Mouse (Mus musculus): ENCODE data around the gene Commd7. TPM values are rescaled to one million over a fixed set of nuclear protein-coding genes. Genes with fewer than 3 reads are reported as not detected.

Gene Commd7
- polyA plus RNA-seq, 1 experiment, result 16.5 TPM

DNA sequence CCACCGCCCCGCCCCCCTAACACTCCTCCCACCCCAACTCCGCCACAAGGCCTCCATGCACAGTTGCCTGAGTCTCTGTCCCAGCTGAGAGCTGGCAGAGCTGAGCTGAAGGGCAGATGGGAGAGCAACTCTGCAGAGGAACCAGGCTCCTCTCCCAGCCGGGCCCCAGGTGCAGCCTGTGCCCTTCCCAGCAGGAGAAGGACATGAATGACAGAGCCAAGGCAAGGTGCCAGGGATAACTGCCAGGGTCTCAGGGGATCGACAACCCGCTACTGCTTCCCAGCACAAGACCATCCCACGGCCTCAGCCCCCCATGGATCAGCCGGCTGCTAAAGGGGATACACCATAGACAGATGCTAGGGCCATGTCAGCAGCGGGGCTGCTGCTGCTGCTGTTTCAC is 39.4 kb downstream of the Commd7 start:
- H3K27ac ChIP-seq (ENCODE audit: insufficient read depth, low read length), result no peak overlapping the region

DNA sequence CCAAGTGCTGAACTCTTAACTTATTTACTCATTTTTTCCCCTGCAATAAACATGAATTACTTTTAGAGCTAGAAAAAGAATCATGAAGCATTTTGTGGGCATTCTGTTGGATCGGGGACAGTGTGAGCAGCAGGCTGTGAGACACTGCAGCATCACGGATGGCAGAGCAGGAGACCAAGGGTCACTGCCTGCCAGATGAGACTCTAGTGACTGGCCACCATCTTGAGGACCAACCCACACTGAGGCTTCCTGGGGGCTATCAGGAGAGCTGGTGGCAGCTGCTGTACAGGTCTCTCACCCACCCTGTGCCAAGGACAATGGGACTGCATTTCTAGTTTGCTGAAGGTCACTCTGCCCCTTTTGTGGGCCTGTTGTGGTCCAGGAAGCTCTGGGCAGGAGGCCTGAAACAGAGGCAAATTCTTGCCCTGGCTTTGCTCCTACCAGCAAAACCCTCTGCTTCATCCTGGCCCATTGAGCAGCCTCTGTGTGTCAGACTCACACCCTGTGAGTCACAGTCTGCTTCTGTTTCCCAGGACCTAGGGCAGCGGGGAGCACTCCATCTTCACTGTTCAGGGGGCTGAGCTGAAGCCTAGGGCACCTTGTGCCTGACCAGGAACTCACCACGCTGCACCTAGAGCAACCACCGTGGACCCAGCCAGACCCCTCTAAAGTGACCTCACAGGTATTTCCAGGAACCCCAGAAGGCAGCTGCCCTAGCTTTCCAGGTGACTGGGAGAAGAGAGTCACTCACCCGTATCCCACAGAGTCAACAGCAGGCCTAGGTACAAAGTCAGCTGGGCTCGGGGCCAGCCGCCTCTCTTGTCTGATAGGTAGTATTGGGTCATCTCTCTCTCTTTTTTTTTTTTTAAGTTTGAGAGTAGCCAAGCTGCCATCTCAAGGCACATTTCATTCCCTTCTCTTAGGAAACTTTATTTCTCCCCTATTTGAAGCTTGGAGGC is 40.2 kb downstream of the Commd7 start:
- H3K9me3 ChIP-seq (replicated peaks; ENCODE audit: control insufficient read depth, insufficient read depth, low read length, poor library complexity, severe bottlenecking), result no peaks in the 10 kb centered on the region
- no peak overlapping the region for H3K4me3 ChIP-seq (ENCODE audit: low read depth, low read length)
- H3K27me3 ChIP-seq (ENCODE audit: control insufficient read depth, insufficient read depth, low read length, poor library complexity, severe bottlenecking), result no peaks in the 10 kb centered on the region
- H3K4me1 ChIP-seq (ENCODE audit: control insufficient read depth, insufficient read depth, low read length), result peaks cover 9% of the 10 kb centered on the region
- TF ChIP-seq EP300 (IDR thresholded peaks at IDR 0.05; ENCODE audit: insufficient read depth, low read depth, low read length) (no peak), POLR2A (IDR thresholded peaks at IDR 0.05; ENCODE audit: insufficient read depth, low read length) (no peak), CTCF (IDR thresholded peaks at IDR 0.05; ENCODE audit: low read depth, low read length) (no peak)
- H3K36me3 ChIP-seq (ENCODE audit: control insufficient read depth, insufficient read depth, low read length, poor library complexity, severe bottlenecking), result no peaks in the 10 kb centered on the region
- no peak overlapping the region for H3K27ac ChIP-seq (ENCODE audit: insufficient read depth, low read length)
- H3K9ac ChIP-seq (ENCODE audit: low read depth, poor library complexity, severe bottlenecking), result no peak overlapping the region

More for the DNA sequence above, 39.4 kb downstream of the Commd7 start:
- Histone ChIP-seq H3K27me3 (ENCODE audit: control insufficient read depth, insufficient read depth, low read length, poor library complexity, severe bottlenecking) (no peaks in the 10 kb centered on the region), H3K9me3 (replicated peaks; ENCODE audit: control insufficient read depth, insufficient read depth, low read length, poor library complexity, severe bottlenecking) (no peaks in the 10 kb centered on the region), H3K4me1 (ENCODE audit: control insufficient read depth, insufficient read depth, low read length) (peaks cover 12% of the 10 kb centered on the region), H3K4me3 (ENCODE audit: low read depth, low read length) (peak overlapping the region; percentile 12), H3K36me3 (ENCODE audit: control insufficient read depth, insufficient read depth, low read length, poor library complexity, severe bottlenecking) (no peaks in the 10 kb centered on the region), H3K9ac (ENCODE audit: low read depth, poor library complexity, severe bottlenecking) (no peak overlapping the region)
- TF ChIP-seq EP300 (IDR thresholded peaks at IDR 0.05; ENCODE audit: insufficient read depth, low read depth, low read length) (no peak), POLR2A (IDR thresholded peaks at IDR 0.05; ENCODE audit: insufficient read depth, low read length) (no peak), CTCF (IDR thresholded peaks at IDR 0.05; ENCODE audit: low read depth, low read length) (no peak)

DNA sequence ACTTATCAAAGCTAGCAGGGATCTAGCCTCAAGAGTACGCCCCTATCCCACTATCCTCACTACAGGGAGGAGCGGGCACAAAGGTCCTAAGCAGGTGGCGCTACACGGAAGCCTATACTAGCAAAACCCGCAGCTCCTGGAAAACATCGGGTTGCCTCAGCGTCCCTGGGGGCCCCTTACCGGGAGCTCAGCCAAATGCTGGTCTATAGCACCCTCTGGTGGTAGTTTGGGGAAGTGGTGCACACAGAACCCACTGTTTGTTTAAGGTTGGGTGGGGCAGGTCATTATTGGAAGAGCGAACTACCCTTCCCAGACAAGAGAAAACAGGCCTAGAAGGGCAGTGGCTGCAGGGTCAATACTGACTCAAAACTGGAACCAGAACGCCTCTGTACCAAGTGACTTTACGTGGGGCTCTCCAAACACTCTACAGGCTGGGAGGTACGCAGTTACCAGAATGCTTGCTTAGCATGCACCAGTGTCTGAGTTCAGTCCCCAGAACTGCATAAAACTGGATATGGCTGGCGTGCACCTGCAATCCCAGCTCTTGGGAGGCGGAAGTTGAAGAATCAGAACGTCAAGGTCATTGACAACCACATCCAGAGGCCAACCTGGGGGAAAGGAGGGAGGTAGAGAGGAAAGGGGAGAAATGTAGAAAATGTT is 45.9 kb downstream of the Commd7 start:
- H3K9me3 ChIP-seq (replicated peaks; ENCODE audit: control insufficient read depth, insufficient read depth, low read length, poor library complexity, severe bottlenecking), result no peaks in the 10 kb centered on the region
- peak; percentile 80 for TF ChIP-seq CTCF (IDR thresholded peaks at IDR 0.05; ENCODE audit: low read depth, low read length)
- TF ChIP-seq POLR2A (IDR thresholded peaks at IDR 0.05; ENCODE audit: insufficient read depth, low read length), result no peak
- peak; percentile 45; the same call in 1 of the 2 replicates for TF ChIP-seq EP300 (IDR thresholded peaks at IDR 0.05; ENCODE audit: insufficient read depth, low read depth, low read length)
- no peaks in the 10 kb centered on the region for H3K27me3 ChIP-seq (ENCODE audit: control insufficient read depth, insufficient read depth, low read length, poor library complexity, severe bottlenecking)
- H3K36me3 ChIP-seq (ENCODE audit: control insufficient read depth, insufficient read depth, low read length, poor library complexity, severe bottlenecking), result no peaks in the 10 kb centered on the region
- peak overlapping the region; percentile 51; the same call in 1 of the 2 replicates for H3K27ac ChIP-seq (ENCODE audit: insufficient read depth, low read length)
- H3K4me3 ChIP-seq (ENCODE audit: low read depth, low read length), result no peak overlapping the region
- no peak overlapping the region for H3K9ac ChIP-seq (ENCODE audit: low read depth, poor library complexity, severe bottlenecking)
- H3K4me1 ChIP-seq (ENCODE audit: control insufficient read depth, insufficient read depth, low read length), result no peaks in the 10 kb centered on the region

DNA sequence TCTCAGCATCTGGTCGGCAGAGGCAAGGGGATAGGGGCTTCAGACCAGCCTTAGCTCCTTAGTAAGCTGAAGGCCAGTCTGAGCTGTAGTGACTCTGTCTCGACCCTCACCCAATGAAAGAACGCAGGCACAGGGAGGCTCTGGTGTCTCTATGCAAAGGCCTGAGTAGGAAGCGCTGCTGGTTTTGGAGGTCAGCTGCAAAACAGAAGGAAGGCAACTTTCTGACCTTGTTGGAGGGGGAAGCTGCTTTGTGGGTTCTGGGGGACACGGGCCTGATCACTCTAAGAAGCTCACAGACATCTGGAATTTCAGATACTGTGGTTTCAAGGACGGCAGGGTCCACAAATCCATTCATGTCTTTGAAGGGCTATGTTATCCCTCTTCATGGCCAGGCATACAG is 46.6 kb downstream of the Commd7 start:
- no peak overlapping the region for H3K9ac ChIP-seq (ENCODE audit: low read depth, poor library complexity, severe bottlenecking)
- TF ChIP-seq CTCF (IDR thresholded peaks at IDR 0.05; ENCODE audit: low read depth, low read length) (no peak), POLR2A (IDR thresholded peaks at IDR 0.05; ENCODE audit: insufficient read depth, low read length) (no peak), EP300 (IDR thresholded peaks at IDR 0.05; ENCODE audit: insufficient read depth, low read depth, low read length) (no peak)
- H3K4me3 ChIP-seq (ENCODE audit: low read depth, low read length), result no peak overlapping the region

DNA sequence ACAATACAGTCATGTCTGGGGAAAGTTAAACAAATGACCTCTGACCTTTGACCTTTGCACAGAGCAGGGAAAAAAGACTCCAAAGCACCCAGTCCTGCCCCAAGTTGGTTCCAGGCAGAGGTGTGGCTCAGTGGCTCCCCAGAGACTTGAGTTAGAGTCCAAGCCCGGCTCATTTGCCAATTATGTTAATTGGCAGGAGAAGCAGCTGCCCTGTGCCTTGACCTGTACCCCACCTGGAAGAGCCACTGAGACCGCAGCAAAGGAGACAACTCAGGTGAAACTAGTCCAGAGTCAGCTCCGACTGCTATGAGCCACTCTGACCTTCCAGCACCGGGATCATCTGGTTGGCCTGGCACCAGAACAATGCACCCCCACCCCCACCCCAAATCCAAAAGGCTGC is 48.2 kb downstream of the Commd7 start:
- Histone ChIP-seq H3K9me3 (replicated peaks; ENCODE audit: control insufficient read depth, insufficient read depth, low read length, poor library complexity, severe bottlenecking) (no peaks in the 10 kb centered on the region), H3K36me3 (ENCODE audit: control insufficient read depth, insufficient read depth, low read length, poor library complexity, severe bottlenecking) (no peaks in the 10 kb centered on the region), H3K4me3 (ENCODE audit: low read depth, low read length) (no peak overlapping the region), H3K27ac (ENCODE audit: insufficient read depth, low read length) (peak overlapping the region; percentile 38), H3K9ac (ENCODE audit: low read depth, poor library complexity, severe bottlenecking) (no peak overlapping the region), H3K27me3 (ENCODE audit: control insufficient read depth, insufficient read depth, low read length, poor library complexity, severe bottlenecking) (no peaks in the 10 kb centered on the region), H3K4me1 (ENCODE audit: control insufficient read depth, insufficient read depth, low read length) (peaks cover 13% of the 10 kb centered on the region)
- TF ChIP-seq EP300 (IDR thresholded peaks at IDR 0.05; ENCODE audit: insufficient read depth, low read depth, low read length), result peak; percentile 59; the same call in 1 of the 2 replicates
- TF ChIP-seq CTCF (IDR thresholded peaks at IDR 0.05; ENCODE audit: low read depth, low read length), result no peak

More for the DNA sequence above, 46.6 kb downstream of the Commd7 start:
- H3K27ac ChIP-seq (ENCODE audit: insufficient read depth, low read length), result no peak overlapping the region
- peaks cover 4% of the 10 kb centered on the region for H3K4me1 ChIP-seq (ENCODE audit: control insufficient read depth, insufficient read depth, low read length)
- no peaks in the 10 kb centered on the region for H3K27me3 ChIP-seq (ENCODE audit: control insufficient read depth, insufficient read depth, low read length, poor library complexity, severe bottlenecking)
- no peaks in the 10 kb centered on the region for H3K36me3 ChIP-seq (ENCODE audit: control insufficient read depth, insufficient read depth, low read length, poor library complexity, severe bottlenecking)
- no peaks in the 10 kb centered on the region for H3K9me3 ChIP-seq (replicated peaks; ENCODE audit: control insufficient read depth, insufficient read depth, low read length, poor library complexity, severe bottlenecking)

Data from ES-Bruce4 (cell line).